Mouse (Mus musculus) CH12.LX (cell line): ENCODE results near the gene Styxl1. TPM values are rescaled to one million over a fixed set of nuclear protein-coding genes. Genes with fewer than 3 reads are reported as not detected.

Experiments used
- DNase-seq: peaks from one replicate; pipeline ENCODE4 v3.0.0-alpha.2; 2013; ENCODE audit errors: extremely low read depth
- H3K27ac ChIP-seq: 2 replicates; pipeline ENCODE4 v1.5.1; 2012; ENCODE audit warnings: low read depth, mild to moderate bottlenecking, control low read depth, moderate library complexity; ENCODE audit not compliant: insufficient read depth
- H3K27me3 ChIP-seq: replicated peaks from 2 replicates; pipeline ENCODE3; 2012; ENCODE audit warnings: inconsistent platforms
- H3K36me3 ChIP-seq, 2 experiments: replicated peaks in 1 of 2; 2 replicates each; pipeline versions ENCODE3 to v1.6.1; 2012; ENCODE audit warnings: inconsistent platforms in 1 of 2, low read length in 1 of 2, mild to moderate bottlenecking in 1 of 2, mixed read lengths in 1 of 2, moderate library complexity in 1 of 2; ENCODE audit not compliant: control insufficient read depth in 1 of 2, insufficient read depth in 1 of 2
- H3K4me1 ChIP-seq, 2 experiments: 2 replicates each; pipeline ENCODE4 v1.6.1; 2012; ENCODE audit warnings: inconsistent platforms in 1 of 2, moderate library complexity in 1 of 2; ENCODE audit not compliant: insufficient read depth in 2 of 2, control insufficient read depth in 1 of 2
- H3K4me2 ChIP-seq: 2 replicates; pipeline ENCODE4 v1.6.1; 2012; ENCODE audit warnings: low read depth, mild to moderate bottlenecking, control low read depth; ENCODE audit not compliant: poor library complexity, insufficient read depth, severe bottlenecking
- H3K4me3 ChIP-seq, 3 experiments: fragments of 150-350 bp in 1 of 3; sonication (generic) in 1 of 3; replicated peaks in 1 of 3; 2 replicates each; pipeline versions ENCODE3 to v1.5.1; 2011 to 2012; ENCODE audit warnings: low read depth in 2 of 3, low read length in 2 of 3, mild to moderate bottlenecking in 2 of 3, moderate library complexity in 2 of 3, control low read depth in 1 of 3, improper control_type of control experiment in 1 of 3, inconsistent platforms in 1 of 3, mixed read lengths in 1 of 3; ENCODE audit not compliant: poor library complexity in 1 of 3
- H3K79me2 ChIP-seq: replicated peaks from 2 replicates; pipeline ENCODE4 v1.6.1; 2012; ENCODE audit warnings: mild to moderate bottlenecking, moderate library complexity; ENCODE audit not compliant: control insufficient read depth, poor library complexity, insufficient read depth, severe bottlenecking; ENCODE audit errors: extremely low read depth
- H3K9ac ChIP-seq: 2 replicates; pipeline ENCODE4 v1.6.1; 2012; ENCODE audit warnings: low read depth, mild to moderate bottlenecking, control low read depth, moderate library complexity; ENCODE audit not compliant: insufficient read depth
- H3K9me3 ChIP-seq: replicated peaks from 2 replicates; pipeline ENCODE3; 2012; ENCODE audit warnings: low read length, inconsistent platforms, mixed read lengths
- CHD1 ChIP-seq: IDR thresholded peaks from 2 replicates; pipeline ENCODE4 v1.6.1; 2012; ENCODE audit warnings: low read depth, low read length, improper control_type of control experiment, inconsistent platforms
- CTCF ChIP-seq, 2 experiments: IDR thresholded peaks in 1 of 2; conservative IDR thresholded peaks in 1 of 2; 2 replicates each; pipeline ENCODE4 v1.5.1; 2011 to 2012; ENCODE audit warnings: low read depth in 2 of 2, low read length in 2 of 2, improper control_type of control experiment in 1 of 2, inconsistent platforms in 1 of 2, mild to moderate bottlenecking in 1 of 2, moderate library complexity in 1 of 2
- EP300 ChIP-seq: IDR thresholded peaks from 2 replicates; pipeline ENCODE4 v1.6.1; 2011; ENCODE audit warnings: low read length, improper control_type of control experiment
- ETS1 ChIP-seq: conservative IDR thresholded peaks from 2 replicates; pipeline ENCODE4 v1.6.1; 2012; ENCODE audit warnings: low read depth, mild to moderate bottlenecking, inconsistent platforms, low read length, improper control_type of control experiment, moderate library complexity
- HCFC1 ChIP-seq: IDR thresholded peaks from 2 replicates; pipeline ENCODE4 v1.6.1; 2012; ENCODE audit warnings: low read depth, mild to moderate bottlenecking, inconsistent platforms, low read length, improper control_type of control experiment
- JUN ChIP-seq: IDR thresholded peaks from 2 replicates; pipeline ENCODE4 v1.6.1; 2011; ENCODE audit warnings: low read depth, mild to moderate bottlenecking, low read length, improper control_type of control experiment, moderate library complexity; ENCODE audit not compliant: insufficient read depth
- KAT2A ChIP-seq: IDR thresholded peaks from 2 replicates; pipeline ENCODE4 v1.6.1; 2012; ENCODE audit warnings: low read length, improper control_type of control experiment, inconsistent platforms; ENCODE audit not compliant: insufficient replicate concordance
- MAX ChIP-seq: IDR thresholded peaks from 2 replicates; pipeline ENCODE4 v1.6.1; 2011; ENCODE audit warnings: low read length, improper control_type of control experiment
- MAZ ChIP-seq: IDR thresholded peaks from 2 replicates; pipeline ENCODE4 v1.6.1; 2012; ENCODE audit warnings: low read depth, mild to moderate bottlenecking, inconsistent platforms, low read length, improper control_type of control experiment, moderate library complexity
- MEF2A ChIP-seq: IDR thresholded peaks from 2 replicates; pipeline ENCODE4 v1.6.1; 2014; ENCODE audit warnings: low read depth, mild to moderate bottlenecking, inconsistent platforms, low read length, improper control_type of control experiment, borderline replicate concordance
- MXI1 ChIP-seq: IDR thresholded peaks from 2 replicates; pipeline ENCODE4 v1.6.1; 2011; ENCODE audit warnings: mild to moderate bottlenecking, low read depth, low read length, improper control_type of control experiment
- NRF1 ChIP-seq: IDR thresholded peaks from 2 replicates; pipeline ENCODE4 v1.6.1; 2014; ENCODE audit warnings: low read depth, mild to moderate bottlenecking, inconsistent platforms, low read length, improper control_type of control experiment, moderate library complexity
- RCOR1 ChIP-seq: conservative IDR thresholded peaks from 2 replicates; pipeline ENCODE4 v1.6.1; 2012; ENCODE audit warnings: low read depth, mild to moderate bottlenecking, inconsistent platforms, low read length, improper control_type of control experiment
- SMC3 ChIP-seq: IDR thresholded peaks from 2 replicates; pipeline ENCODE4 v1.6.1; 2011; ENCODE audit warnings: low read depth, low read length, improper control_type of control experiment
- TBP ChIP-seq: conservative IDR thresholded peaks from 2 replicates; pipeline ENCODE4 v1.6.1; 2011; ENCODE audit warnings: low read depth, low read length, improper control_type of control experiment
- TCF12 ChIP-seq: IDR thresholded peaks from 2 replicates; pipeline ENCODE4 v1.6.1; 2014; ENCODE audit warnings: low read depth, mild to moderate bottlenecking, inconsistent platforms, low read length, improper control_type of control experiment
- USF1 ChIP-seq: IDR thresholded peaks from 2 replicates; pipeline ENCODE4 v1.6.1; 2014; ENCODE audit warnings: low read depth, mild to moderate bottlenecking, inconsistent platforms, low read length, improper control_type of control experiment
- USF2 ChIP-seq: conservative IDR thresholded peaks from 2 replicates; pipeline ENCODE4 v1.6.1; 2011; ENCODE audit warnings: low read depth, low read length, improper control_type of control experiment
- ZKSCAN1 ChIP-seq: IDR thresholded peaks from 2 replicates; pipeline ENCODE4 v1.6.1; 2012; ENCODE audit warnings: low read depth, inconsistent platforms, low read length, improper control_type of control experiment, borderline replicate concordance
- ZMIZ1 ChIP-seq: IDR thresholded peaks from 2 replicates; pipeline ENCODE4 v1.6.1; 2012; ENCODE audit warnings: low read depth, mild to moderate bottlenecking, inconsistent platforms, low read length, improper control_type of control experiment
- dilution Hi-C: fragments of 300-500 bp; cut with MboI; formaldehyde crosslinking; loops from 2 replicates; pipeline ENCODE4 v1.14.3; 2020; ENCODE audit warnings: low sequenced_read_pairs; ENCODE audit not compliant: extremely low pct_unique_long_range_greater_than_20kb, extremely low pct_ligation_motif_present
- in situ Hi-C: fragments of 300-500 bp; cut with MboI; formaldehyde crosslinking; loops from 3 replicates; pipeline ENCODE4 v1.14.3; 2019; ENCODE audit warnings: low sequenced_read_pairs, low pct_ligation_motif_present, low pct_unique_long_range_greater_than_20kb, mixed read lengths
- polyA plus RNA-seq: library from polyadenylated mRNA; unstranded; fragments of >175 nt; gene quantifications from 2 replicates; pipeline ENCODE4 v1.2.1, GENCODE M21; 2012; ENCODE audit warnings: low read depth; ENCODE audit not compliant: insufficient read length
- total RNA-seq, 2 experiments: library from RNA; depleted of rRNA; stranded (reverse); fragments of 300-350 nt in 1 of 2; fragments of >200 nt in 1 of 2; gene quantifications; 2 replicates each; pipeline ENCODE4 v1.2.3; 2012 to 2014

Styxl1 gene
- total and polyA plus RNA-seq, 3 experiments: not detected

DNA sequence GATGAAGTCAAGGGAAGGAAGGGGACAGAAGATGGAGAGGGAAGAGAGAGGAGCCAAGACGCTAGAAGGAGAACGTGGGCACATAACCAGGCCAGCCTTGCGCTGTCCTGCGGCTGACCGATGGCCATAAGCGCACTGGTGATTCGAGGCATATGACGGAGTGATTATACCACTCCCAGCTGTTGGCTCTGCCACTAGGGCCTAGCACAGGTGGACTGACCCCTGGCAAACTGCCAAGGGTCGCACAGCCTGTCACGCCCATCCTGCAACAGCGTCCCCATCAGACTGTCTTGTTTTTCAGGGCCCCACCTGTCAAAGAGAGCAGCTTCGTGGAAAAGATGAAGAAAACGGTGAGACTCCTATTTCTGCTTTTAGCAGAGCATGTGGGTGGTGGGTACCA lies 49.8 kb downstream of the Styxl1 start:
- H3K9me3 ChIP-seq: no peaks in the 10 kb centered on the region
- in situ Hi-C loops (no loop called here), dilution Hi-C loops (no loop called here)
- no peak overlapping the region for H3K27ac ChIP-seq
- H3K79me2 ChIP-seq: no peaks in the 10 kb centered on the region
- H3K4me2 ChIP-seq: no peak overlapping the region
- peaks cover 11 to 33% of the 10 kb centered on the region in 2 experiments for H3K4me1 ChIP-seq
- no peak for DNase-seq
- no peak overlapping the region for H3K9ac ChIP-seq
- no peaks in the 10 kb centered on the region for H3K27me3 ChIP-seq
- H3K4me3 ChIP-seq: no peak overlapping the region
- TF ChIP-seq TBP (no peak), USF1 (no peak), HCFC1 (no peak), MEF2A (no peak), KAT2A (no peak), NRF1 (no peak), JUN (no peak), ETS1 (no peak), ZMIZ1 (no peak), ZKSCAN1 (no peak), USF2 (no peak), SMC3 (no peak), RCOR1 (no peak), EP300 (no peak), MAX (no peak), CHD1 (no peak), TCF12 (no peak)
- H3K36me3 ChIP-seq: peaks cover 50 to 86% of the 10 kb centered on the region in 2 experiments

DNA sequence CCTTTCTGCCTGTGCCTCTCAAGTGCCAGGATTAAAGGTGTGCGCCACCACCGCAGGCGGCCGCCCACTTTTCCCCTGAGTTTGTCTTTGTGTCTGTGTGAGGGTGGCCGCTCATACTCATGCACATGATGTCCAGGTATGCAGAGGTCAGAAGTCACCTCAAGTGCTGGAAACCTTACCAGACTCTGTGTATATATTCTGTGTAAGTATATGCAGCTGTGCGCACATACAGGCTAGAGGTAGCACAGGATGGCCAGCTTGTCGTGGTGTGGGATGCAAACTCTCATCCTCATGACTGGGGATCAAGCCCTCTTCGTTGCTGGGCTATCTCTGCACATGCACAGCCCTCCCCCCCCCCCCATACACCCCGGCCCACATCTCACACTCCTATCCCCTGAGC lies 50.3 kb downstream of the Styxl1 start:
- no peak overlapping the region for H3K9ac ChIP-seq
- TF ChIP-seq CTCF (conservative IDR thresholded peaks at IDR 0.05 in 1 of 2, IDR thresholded peaks at IDR 0.05 in 1 of 2; ENCODE audit: low read depth in 2 of 2, low read length in 2 of 2) (no peak), MEF2A (no peak), TBP (no peak), ZKSCAN1 (no peak), MAZ (no peak), MXI1 (no peak)
- DNase-seq: no peak
- in situ Hi-C loops: no loop called here
- peaks cover 15 to 38% of the 10 kb centered on the region in 2 experiments for H3K4me1 ChIP-seq
- no peaks in the 10 kb centered on the region for H3K27me3 ChIP-seq
- dilution Hi-C loops: no loop called here
- H3K4me2 ChIP-seq: no peak overlapping the region
- H3K9me3 ChIP-seq: no peaks in the 10 kb centered on the region
- H3K36me3 ChIP-seq: peaks cover 45 to 85% of the 10 kb centered on the region in 2 experiments
- H3K4me3 ChIP-seq: no peak overlapping the region
- no peaks in the 10 kb centered on the region for H3K79me2 ChIP-seq
- no peak overlapping the region for H3K27ac ChIP-seq
